Mouse (Mus musculus) CH12.LX (cell line): ENCODE results near the gene Pacs1. TPM values are rescaled to one million over a fixed set of nuclear protein-coding genes. Genes with fewer than 3 reads are reported as not detected.

ENCODE experiments used
- DNase-seq: peaks from one replicate; pipeline ENCODE4 v3.0.0-alpha.2; 2013; ENCODE audit errors: extremely low read depth
- H3K27ac ChIP-seq: 2 replicates; pipeline ENCODE4 v1.5.1; 2012; ENCODE audit warnings: low read depth, mild to moderate bottlenecking, control low read depth, moderate library complexity; ENCODE audit not compliant: insufficient read depth
- H3K27me3 ChIP-seq: replicated peaks from 2 replicates; pipeline ENCODE3; 2012; ENCODE audit warnings: inconsistent platforms
- H3K36me3 ChIP-seq, 2 experiments: replicated peaks in 1 of 2; 2 replicates each; pipeline versions ENCODE3 to v1.6.1; 2012; ENCODE audit warnings: inconsistent platforms in 1 of 2, low read length in 1 of 2, mild to moderate bottlenecking in 1 of 2, mixed read lengths in 1 of 2, moderate library complexity in 1 of 2; ENCODE audit not compliant: control insufficient read depth in 1 of 2, insufficient read depth in 1 of 2
- H3K4me1 ChIP-seq, 2 experiments: 2 replicates each; pipeline ENCODE4 v1.6.1; 2012; ENCODE audit warnings: inconsistent platforms in 1 of 2, moderate library complexity in 1 of 2; ENCODE audit not compliant: insufficient read depth in 2 of 2, control insufficient read depth in 1 of 2
- H3K4me2 ChIP-seq: 2 replicates; pipeline ENCODE4 v1.6.1; 2012; ENCODE audit warnings: low read depth, mild to moderate bottlenecking, control low read depth; ENCODE audit not compliant: poor library complexity, insufficient read depth, severe bottlenecking
- H3K4me3 ChIP-seq, 3 experiments: fragments of 150-350 bp in 1 of 3; sonication (generic) in 1 of 3; replicated peaks in 1 of 3; 2 replicates each; pipeline versions ENCODE3 to v1.5.1; 2011 to 2012; ENCODE audit warnings: low read depth in 2 of 3, low read length in 2 of 3, mild to moderate bottlenecking in 2 of 3, moderate library complexity in 2 of 3, control low read depth in 1 of 3, improper control_type of control experiment in 1 of 3, inconsistent platforms in 1 of 3, mixed read lengths in 1 of 3; ENCODE audit not compliant: poor library complexity in 1 of 3
- H3K79me2 ChIP-seq: replicated peaks from 2 replicates; pipeline ENCODE4 v1.6.1; 2012; ENCODE audit warnings: mild to moderate bottlenecking, moderate library complexity; ENCODE audit not compliant: control insufficient read depth, poor library complexity, insufficient read depth, severe bottlenecking; ENCODE audit errors: extremely low read depth
- H3K9ac ChIP-seq: 2 replicates; pipeline ENCODE4 v1.6.1; 2012; ENCODE audit warnings: low read depth, mild to moderate bottlenecking, control low read depth, moderate library complexity; ENCODE audit not compliant: insufficient read depth
- H3K9me3 ChIP-seq: replicated peaks from 2 replicates; pipeline ENCODE3; 2012; ENCODE audit warnings: low read length, inconsistent platforms, mixed read lengths
- CHD1 ChIP-seq: IDR thresholded peaks from 2 replicates; pipeline ENCODE4 v1.6.1; 2012; ENCODE audit warnings: low read depth, low read length, improper control_type of control experiment, inconsistent platforms
- CTCF ChIP-seq, 2 experiments: IDR thresholded peaks in 1 of 2; conservative IDR thresholded peaks in 1 of 2; 2 replicates each; pipeline ENCODE4 v1.5.1; 2011 to 2012; ENCODE audit warnings: low read depth in 2 of 2, low read length in 2 of 2, improper control_type of control experiment in 1 of 2, inconsistent platforms in 1 of 2, mild to moderate bottlenecking in 1 of 2, moderate library complexity in 1 of 2
- ELF1 ChIP-seq: IDR thresholded peaks from 2 replicates; pipeline ENCODE4 v1.6.1; 2014; ENCODE audit warnings: low read depth, mild to moderate bottlenecking, inconsistent platforms, low read length, improper control_type of control experiment
- JUN ChIP-seq: IDR thresholded peaks from 2 replicates; pipeline ENCODE4 v1.6.1; 2011; ENCODE audit warnings: low read depth, mild to moderate bottlenecking, low read length, improper control_type of control experiment, moderate library complexity; ENCODE audit not compliant: insufficient read depth
- MAFK ChIP-seq: IDR thresholded peaks from 2 replicates; pipeline ENCODE4 v1.6.1; 2011; ENCODE audit warnings: low read length, improper control_type of control experiment; ENCODE audit not compliant: insufficient replicate concordance
- MYC ChIP-seq: IDR thresholded peaks from 2 replicates; pipeline ENCODE4 v1.6.1; 2011; ENCODE audit warnings: low read depth, mild to moderate bottlenecking, improper control_type of control experiment, low read length
- NRF1 ChIP-seq: IDR thresholded peaks from 2 replicates; pipeline ENCODE4 v1.6.1; 2014; ENCODE audit warnings: low read depth, mild to moderate bottlenecking, inconsistent platforms, low read length, improper control_type of control experiment, moderate library complexity
- RAD21 ChIP-seq: IDR thresholded peaks from 2 replicates; pipeline ENCODE4 v1.6.1; 2011; ENCODE audit warnings: low read depth, mild to moderate bottlenecking, low read length, improper control_type of control experiment, moderate library complexity
- SMC3 ChIP-seq: IDR thresholded peaks from 2 replicates; pipeline ENCODE4 v1.6.1; 2011; ENCODE audit warnings: low read depth, low read length, improper control_type of control experiment
- TCF12 ChIP-seq: IDR thresholded peaks from 2 replicates; pipeline ENCODE4 v1.6.1; 2014; ENCODE audit warnings: low read depth, mild to moderate bottlenecking, inconsistent platforms, low read length, improper control_type of control experiment
- UBTF ChIP-seq: IDR thresholded peaks from 2 replicates; pipeline ENCODE4 v1.6.1; 2012; ENCODE audit warnings: low read depth, mild to moderate bottlenecking, inconsistent platforms, low read length, improper control_type of control experiment, moderate library complexity
- dilution Hi-C: fragments of 300-500 bp; cut with MboI; formaldehyde crosslinking; loops from 2 replicates; pipeline ENCODE4 v1.14.3; 2020; ENCODE audit warnings: low sequenced_read_pairs; ENCODE audit not compliant: extremely low pct_unique_long_range_greater_than_20kb, extremely low pct_ligation_motif_present
- in situ Hi-C: fragments of 300-500 bp; cut with MboI; formaldehyde crosslinking; loops from 3 replicates; pipeline ENCODE4 v1.14.3; 2019; ENCODE audit warnings: low sequenced_read_pairs, low pct_ligation_motif_present, low pct_unique_long_range_greater_than_20kb, mixed read lengths
- polyA plus RNA-seq: library from polyadenylated mRNA; unstranded; fragments of >175 nt; gene quantifications from 2 replicates; pipeline ENCODE4 v1.2.1, GENCODE M21; 2012; ENCODE audit warnings: low read depth; ENCODE audit not compliant: insufficient read length
- total RNA-seq, 2 experiments: library from RNA; depleted of rRNA; stranded (reverse); fragments of 300-350 nt in 1 of 2; fragments of >200 nt in 1 of 2; gene quantifications; 2 replicates each; pipeline ENCODE4 v1.2.3; 2012 to 2014

Gene Pacs1
- total and polyA plus RNA-seq, 3 experiments: 2.4 to 14.4 (median 10.1) TPM

DNA sequence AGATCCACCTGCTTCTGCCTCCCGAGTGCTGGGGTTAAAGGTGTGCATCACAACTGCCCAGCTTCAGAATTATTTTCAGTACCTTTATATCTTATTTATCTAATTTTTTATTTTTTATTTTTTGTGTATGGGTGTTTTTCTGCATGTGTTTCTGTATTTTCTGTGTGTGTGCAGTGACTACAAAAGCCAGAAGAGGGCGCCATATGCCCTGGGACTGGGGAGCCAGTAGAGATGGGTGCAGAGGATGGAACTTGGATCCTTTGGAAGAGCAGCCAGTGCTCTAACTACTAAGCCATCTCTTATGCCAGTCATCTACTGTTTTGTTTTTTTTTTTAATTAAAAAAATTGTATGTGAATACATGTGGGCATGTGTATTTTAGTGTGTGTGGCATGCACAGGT is 108.5 kb downstream of the Pacs1 start:
- H3K4me1 ChIP-seq: no peaks in the 10 kb centered on the region
- no peaks in the 10 kb centered on the region for H3K9me3 ChIP-seq
- 0 out of 2 replicates have a peak, but pooled peaks cover 2% of the 10 kb centered on the region for H3K79me2 ChIP-seq
- H3K27me3 ChIP-seq: no peaks in the 10 kb centered on the region
- no peak overlapping the region for H3K27ac ChIP-seq
- dilution Hi-C loops: no loop called here
- in situ Hi-C loops: no loop called here
- DNase-seq: peak; percentile 34
- H3K4me2 ChIP-seq: no peak overlapping the region
- no peak overlapping the region for H3K4me3 ChIP-seq
- peaks cover 0 to 3% of the 10 kb centered on the region in 2 experiments for H3K36me3 ChIP-seq
- no peak overlapping the region for H3K9ac ChIP-seq
- TF ChIP-seq TCF12 (no peak), CTCF (conservative IDR thresholded peaks at IDR 0.05 in 1 of 2, IDR thresholded peaks at IDR 0.05 in 1 of 2; ENCODE audit: low read depth in 2 of 2, low read length in 2 of 2) (peak; percentile 38 to 71), RAD21 (peak; percentile 67), SMC3 (peak; percentile 58)

- no peak for DNase-seq
- Histone ChIP-seq H3K4me3 (no peak overlapping the region), H3K27ac (no peak overlapping the region), H3K9me3 (no peaks in the 10 kb centered on the region), H3K9ac (no peak overlapping the region), H3K4me2 (no peak overlapping the region), H3K79me2 (0 out of 2 replicates have a peak, but pooled peaks cover 2% of the 10 kb centered on the region), H3K36me3 (peaks cover 0 to 6% of the 10 kb centered on the region in 2 experiments), H3K27me3 (no peaks in the 10 kb centered on the region), H3K4me1 (peaks cover 0 to 2% of the 10 kb centered on the region in 2 experiments; a peak in 1 of 4 replicates)
- dilution Hi-C loops: no loop called here
- in situ Hi-C loops: no loop called here
- no peak for TF ChIP-seq MAFK
- TF ChIP-seq MYC: no peak
- no peak for TF ChIP-seq ELF1
- no peak for TF ChIP-seq JUN
- TF ChIP-seq UBTF: no peak
- no peak for TF ChIP-seq NRF1
- TF ChIP-seq, all 38 proteins: peak for 0
Observed at GRCm38 (mm10) chr19:5161913-5162312, 111.0 kb downstream of the Pacs1 start.

- Histone ChIP-seq H3K27me3 (no peaks in the 10 kb centered on the region), H3K4me3 (no peak overlapping the region), H3K9me3 (no peaks in the 10 kb centered on the region), H3K27ac (no peak overlapping the region), H3K4me2 (no peak overlapping the region), H3K4me1 (peaks cover 4 to 17% of the 10 kb centered on the region in 2 experiments; a peak in 3 of 4 replicates), H3K79me2 (no peaks in the 10 kb centered on the region), H3K36me3 (peaks cover 26 to 39% of the 10 kb centered on the region in 2 experiments), H3K9ac (no peak overlapping the region)
- DNase-seq: no peak
- dilution Hi-C loops: no loop called here
- in situ Hi-C loops: no loop called here
- TF ChIP-seq CHD1 (no peak), JUN (no peak)
Observed at GRCm38 (mm10) chr19:5152261-5152660, 120.7 kb downstream of the Pacs1 start.
